Mouse (Mus musculus) myocyte (in vitro differentiated cells): ENCODE measurements around the gene Etfb. TPM values are rescaled to one million over a fixed set of nuclear protein-coding genes. Genes with fewer than 3 reads are reported as not detected.

Experiments used
- H3K27me3 ChIP-seq: one replicate; pipeline ENCODE4 v1.6.1; 2011; ENCODE audit not compliant: control insufficient read depth, insufficient read depth, insufficient read length
- H3K36me3 ChIP-seq: one replicate; pipeline ENCODE4 v1.6.1; 2011; ENCODE audit not compliant: control insufficient read depth, insufficient read depth
- H3K4me2 ChIP-seq: one replicate; pipeline ENCODE4 v1.6.1; 2011; ENCODE audit warnings: low read depth, control low read depth
- H3K4me3 ChIP-seq: one replicate; pipeline ENCODE4 v1.5.1; 2011; ENCODE audit warnings: mild to moderate bottlenecking, control low read depth, moderate library complexity
- H3K79me2 ChIP-seq: one replicate; pipeline ENCODE4 v1.6.1; 2011; ENCODE audit not compliant: control insufficient read depth, insufficient read depth
- H3ac ChIP-seq: one replicate; pipeline ENCODE4 v1.6.1; 2011; ENCODE audit not compliant: control insufficient read depth, insufficient read length
- CEBPB ChIP-seq: IDR thresholded peaks from 2 replicates; pipeline ENCODE4 v1.6.1; 2011; ENCODE audit warnings: mild to moderate bottlenecking, moderate library complexity; ENCODE audit not compliant: poor library complexity, insufficient read depth, severe bottlenecking
- E2F4 ChIP-seq: IDR thresholded peaks from one replicate; pipeline ENCODE4 v1.6.1; 2011; ENCODE audit warnings: mild to moderate bottlenecking, control low read depth, moderate library complexity; ENCODE audit not compliant: insufficient read depth
- MAX ChIP-seq: IDR thresholded peaks from one replicate; pipeline ENCODE4 v1.6.1; 2011; ENCODE audit warnings: low read depth, mild to moderate bottlenecking, control low read depth
- MYOD1 ChIP-seq, 3 experiments: IDR thresholded peaks; one replicate each; pipeline ENCODE4 v1.6.1; 2011; ENCODE audit warnings: control low read depth in 2 of 3, low read depth in 2 of 3, mild to moderate bottlenecking in 2 of 3, moderate library complexity in 1 of 3; ENCODE audit not compliant: insufficient read length in 2 of 3, control insufficient read depth in 1 of 3
- MYOG ChIP-seq, 3 experiments: IDR thresholded peaks; one replicate each; pipeline ENCODE4 v1.6.1; 2011; ENCODE audit warnings: control low read depth in 2 of 3, low read depth in 2 of 3, mild to moderate bottlenecking in 2 of 3; ENCODE audit not compliant: insufficient read length in 2 of 3, control insufficient read depth in 1 of 3, insufficient read depth in 1 of 3
- POLR2A ChIP-seq: IDR thresholded peaks from one replicate; pipeline ENCODE4 v1.6.1; 2011; ENCODE audit warnings: low read depth, mild to moderate bottlenecking, control low read depth, moderate library complexity; ENCODE audit not compliant: insufficient read length
- POLR2AphosphoS2 ChIP-seq: IDR thresholded peaks from one replicate; pipeline ENCODE4 v1.6.1; 2011; ENCODE audit warnings: low read depth, control low read depth; ENCODE audit not compliant: insufficient read length
- REST ChIP-seq: IDR thresholded peaks from one replicate; pipeline ENCODE4 v1.6.1; 2011; ENCODE audit warnings: mild to moderate bottlenecking, control low read depth, moderate library complexity; ENCODE audit not compliant: insufficient read depth, insufficient read length
- SRF ChIP-seq: IDR thresholded peaks from one replicate; pipeline ENCODE4 v1.6.1; 2011; ENCODE audit warnings: low read depth; ENCODE audit not compliant: control insufficient read depth, insufficient read length
- TCF12 ChIP-seq: IDR thresholded peaks from one replicate; pipeline ENCODE4 v1.6.1; 2011; ENCODE audit warnings: mild to moderate bottlenecking, control low read depth; ENCODE audit not compliant: poor library complexity, insufficient read depth, severe bottlenecking
- TCF3 ChIP-seq: IDR thresholded peaks from one replicate; pipeline ENCODE4 v1.6.1; 2011; ENCODE audit warnings: low read depth, control low read depth; ENCODE audit not compliant: insufficient read length
- USF1 ChIP-seq: IDR thresholded peaks from one replicate; pipeline ENCODE4 v1.6.1; 2011; ENCODE audit warnings: low read depth, mild to moderate bottlenecking, control low read depth, moderate library complexity
- polyA plus RNA-seq: library from polyadenylated mRNA; unstranded; fragments of >200 nt; fragmentation: generic; extraction: Trizol; gene quantifications from one replicate; pipeline ENCODE4 v1.2.1, GENCODE M21; 2012; ENCODE audit warnings: missing spikeins

The Etfb gene
- polyA plus RNA-seq, 1 experiment, result 244 TPM

DNA sequence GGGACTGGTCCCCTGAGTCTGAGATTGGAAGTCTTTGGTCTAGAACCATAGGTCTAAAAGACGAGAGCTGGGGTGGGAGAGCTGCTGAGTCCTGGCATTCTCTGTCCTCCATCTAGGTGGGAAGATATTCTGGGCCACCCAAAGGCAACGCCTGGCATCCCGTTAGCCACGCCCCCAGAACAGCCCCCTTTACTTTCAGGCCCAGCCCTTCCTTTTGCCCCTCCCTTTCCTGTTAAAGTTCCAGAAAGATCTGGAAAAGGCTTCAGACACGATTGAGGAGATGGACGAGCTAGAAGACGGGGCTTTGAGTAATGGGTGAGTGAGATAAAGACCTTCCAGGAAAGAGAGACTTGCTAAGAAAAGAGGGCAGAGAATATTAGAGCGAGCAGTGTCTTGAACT is 16.5 kb upstream of the Etfb start, which contains the start of gene Lim2:
TSS of gene Lim2 (plus strand) at position 265 of the 400 bp plus-strand sequence.
- H3K4me2 ChIP-seq, result no peak within 1 kb of the TSS
- H3K27me3 ChIP-seq, result no peaks in the 10 kb centered on the region
- H3K4me3 ChIP-seq, result no peak within 1 kb of the TSS
- no peak within 1 kb of the TSS for H3ac ChIP-seq
- no peaks in the 10 kb centered on the region for H3K36me3 ChIP-seq
- TF ChIP-seq USF1 (no peak), MAX (no peak), TCF12 (no peak), REST (no peak), TCF3 (no peak), MYOD1 (IDR thresholded peaks at IDR 0.05; ENCODE audit: control insufficient read depth in 1 of 3, insufficient read length in 2 of 3, low read depth in 2 of 3) (no peak), CEBPB (no peak), POLR2A (no peak), E2F4 (no peak), SRF (no peak), MYOG (IDR thresholded peaks at IDR 0.05; ENCODE audit: control insufficient read depth in 1 of 3, insufficient read depth in 1 of 3, insufficient read length in 2 of 3, low read depth in 2 of 3) (no peak), POLR2AphosphoS2 (no peak)
- H3K79me2 ChIP-seq, result no peaks in the 10 kb centered on the region

DNA sequence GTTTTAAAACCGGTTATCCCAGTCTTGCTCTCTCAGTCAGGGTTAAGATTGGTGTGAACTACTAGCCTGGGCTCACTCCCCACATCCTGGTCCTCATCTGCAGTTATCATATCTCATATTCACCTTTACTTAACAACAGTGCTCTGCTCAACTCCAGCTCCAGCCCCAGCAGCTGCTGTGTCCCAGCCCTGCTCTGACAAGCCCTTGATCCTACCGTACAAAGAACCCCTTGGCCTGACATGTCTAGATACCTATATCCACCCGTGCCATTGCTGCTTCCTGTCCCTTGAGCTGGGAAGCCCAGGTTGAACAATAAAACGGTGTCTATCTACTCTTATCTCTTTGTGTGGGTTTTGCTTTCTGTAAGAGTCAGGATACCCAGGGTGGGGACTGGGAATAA is 14.4 kb upstream of the Etfb start:
- Histone ChIP-seq H3ac (no peak overlapping the region), H3K36me3 (no peaks in the 10 kb centered on the region), H3K79me2 (no peaks in the 10 kb centered on the region), H3K4me3 (no peak overlapping the region), H3K4me2 (no peak overlapping the region), H3K27me3 (no peaks in the 10 kb centered on the region)
- TF ChIP-seq TCF12 (no peak), MYOG (IDR thresholded peaks at IDR 0.05; ENCODE audit: control insufficient read depth in 1 of 3, insufficient read depth in 1 of 3, insufficient read length in 2 of 3, low read depth in 2 of 3) (no peak)

DNA sequence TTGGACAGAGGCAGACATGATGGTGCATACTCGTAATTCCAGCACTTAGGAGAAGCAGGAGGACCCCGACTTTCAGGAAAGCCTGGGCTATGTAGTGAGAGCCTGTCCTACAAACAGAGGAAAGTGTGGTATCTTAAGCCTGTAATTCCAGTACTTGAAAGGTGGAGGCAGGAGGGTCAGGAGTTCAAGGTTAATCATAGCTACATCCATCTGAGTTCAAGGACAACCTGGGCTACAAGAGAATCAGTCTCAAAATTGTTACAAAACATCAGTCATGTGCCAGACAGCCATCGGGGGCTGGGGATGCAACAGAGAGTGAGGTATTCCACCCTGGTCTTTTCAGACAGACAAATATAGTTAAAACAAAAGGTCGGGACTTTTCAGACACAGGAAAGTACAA is 11.0 kb upstream of the Etfb start:
- H3K27me3 ChIP-seq, result no peaks in the 10 kb centered on the region
- no peaks in the 10 kb centered on the region for H3K79me2 ChIP-seq
- no peak overlapping the region for H3K4me3 ChIP-seq
- no peaks in the 10 kb centered on the region for H3K36me3 ChIP-seq
- no peak overlapping the region for H3K4me2 ChIP-seq
- no peak overlapping the region for H3ac ChIP-seq
- no peak for TF ChIP-seq USF1
- no peak for TF ChIP-seq POLR2A
- TF ChIP-seq MAX, result no peak
- no peak for TF ChIP-seq CEBPB
- TF ChIP-seq E2F4, result no peak
- TF ChIP-seq MYOG (IDR thresholded peaks at IDR 0.05; ENCODE audit: control insufficient read depth in 1 of 3, insufficient read depth in 1 of 3, insufficient read length in 2 of 3, low read depth in 2 of 3), result no peak
- no peak for TF ChIP-seq TCF3
- TF ChIP-seq TCF12, result no peak
- TF ChIP-seq SRF, result no peak
- TF ChIP-seq REST, result no peak
- no peak for TF ChIP-seq POLR2AphosphoS2
- TF ChIP-seq MYOD1 (IDR thresholded peaks at IDR 0.05; ENCODE audit: control insufficient read depth in 1 of 3, insufficient read length in 2 of 3, low read depth in 2 of 3), result no peak

DNA sequence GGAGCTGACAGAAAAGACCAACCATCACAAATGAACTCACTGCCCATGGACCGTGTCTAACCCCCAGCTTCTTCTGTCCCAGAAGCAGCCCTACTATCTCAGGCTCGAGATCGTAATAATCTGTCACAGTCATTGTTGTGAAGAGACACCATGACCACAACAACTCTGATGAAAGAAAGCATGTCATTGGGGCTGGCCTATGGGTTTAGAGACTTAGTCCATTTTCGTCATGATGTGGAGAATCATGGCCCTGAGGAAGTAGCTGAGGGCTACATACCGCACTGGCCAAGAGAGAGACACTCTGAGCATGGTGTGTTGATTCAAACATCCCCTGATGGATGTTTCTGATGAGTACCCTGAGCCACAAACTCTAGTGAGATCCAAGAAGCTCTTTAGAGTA is 9.2 kb upstream of the Etfb start:
- H3ac ChIP-seq, result no peak overlapping the region
- no peak overlapping the region for H3K4me3 ChIP-seq
- H3K36me3 ChIP-seq, result no peaks in the 10 kb centered on the region
- no peaks in the 10 kb centered on the region for H3K27me3 ChIP-seq
- TF ChIP-seq SRF (no peak), USF1 (no peak), MYOD1 (IDR thresholded peaks at IDR 0.05; ENCODE audit: control insufficient read depth in 1 of 3, insufficient read length in 2 of 3, low read depth in 2 of 3) (no peak), MAX (no peak), POLR2A (no peak), E2F4 (no peak), MYOG (IDR thresholded peaks at IDR 0.05; ENCODE audit: control insufficient read depth in 1 of 3, insufficient read depth in 1 of 3, insufficient read length in 2 of 3, low read depth in 2 of 3) (no peak), POLR2AphosphoS2 (no peak), REST (no peak), CEBPB (no peak), TCF3 (no peak), TCF12 (no peak)
- H3K79me2 ChIP-seq, result no peaks in the 10 kb centered on the region
- H3K4me2 ChIP-seq, result no peak overlapping the region

DNA sequence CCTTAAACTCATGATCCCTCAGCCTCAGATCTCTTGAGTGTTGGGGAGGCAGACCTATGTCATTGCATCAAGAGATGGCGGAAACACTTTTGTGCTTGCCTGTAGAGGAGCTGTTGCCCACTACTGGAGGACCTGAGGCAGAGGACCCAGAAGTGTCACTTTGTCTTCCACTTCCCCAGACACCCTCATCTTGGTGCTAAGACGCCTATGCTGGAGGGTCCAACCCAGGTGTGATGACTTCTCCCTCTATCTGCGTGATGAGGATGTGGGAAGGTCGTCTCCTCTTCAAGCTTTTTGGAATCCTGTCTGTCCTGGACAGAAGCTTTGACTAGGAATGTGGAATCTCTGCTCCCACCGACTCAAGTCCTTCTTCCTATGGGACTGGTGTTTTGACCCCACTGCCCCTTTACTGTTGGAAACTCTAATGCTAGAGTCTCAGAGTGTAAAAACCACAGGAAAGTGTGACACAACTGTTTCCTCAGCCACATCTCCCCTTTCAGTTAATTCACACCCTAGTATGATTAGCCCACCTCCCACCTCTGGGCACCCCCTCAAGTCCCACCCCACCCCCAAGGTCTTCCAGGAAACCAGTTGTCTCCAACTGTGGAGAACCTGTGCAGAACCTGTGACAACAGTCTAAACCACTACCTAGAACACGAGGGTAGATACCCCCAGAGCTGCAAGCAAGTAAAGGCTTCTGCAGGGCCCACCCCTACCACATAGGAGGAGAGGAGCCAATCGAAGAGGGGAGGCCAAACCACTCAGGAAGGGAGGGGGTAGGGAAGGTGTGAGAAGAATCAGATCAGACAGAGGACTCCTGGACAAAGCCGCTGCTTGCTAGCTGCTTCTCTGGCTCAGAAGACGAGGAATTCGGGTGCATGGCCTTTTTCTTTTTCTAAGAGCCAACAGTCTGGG is 7.3 kb upstream of the Etfb start, which contains the start of gene Nkg7:
TSS of gene Nkg7 (plus strand) at position 733 of the 915 bp plus-strand sequence.
- Histone ChIP-seq H3K36me3 (no peaks in the 10 kb centered on the region), H3K27me3 (no peaks in the 10 kb centered on the region), H3K4me3 (no peak within 1 kb of the TSS), H3ac (no peak within 1 kb of the TSS), H3K4me2 (no peak within 1 kb of the TSS), H3K79me2 (no peaks in the 10 kb centered on the region)
- no peak for TF ChIP-seq CEBPB
- no peak for TF ChIP-seq MYOG (IDR thresholded peaks at IDR 0.05; ENCODE audit: control insufficient read depth in 1 of 3, insufficient read depth in 1 of 3, insufficient read length in 2 of 3, low read depth in 2 of 3)
- TF ChIP-seq E2F4, result no peak
- TF ChIP-seq TCF12, result no peak
- TF ChIP-seq REST, result no peak
- no peak for TF ChIP-seq TCF3
- TF ChIP-seq USF1, result no peak
- TF ChIP-seq MYOD1 (IDR thresholded peaks at IDR 0.05; ENCODE audit: control insufficient read depth in 1 of 3, insufficient read length in 2 of 3, low read depth in 2 of 3), result no peak
- TF ChIP-seq MAX, result no peak
- no peak for TF ChIP-seq SRF
- no peak for TF ChIP-seq POLR2A
- no peak for TF ChIP-seq POLR2AphosphoS2
